Mouse (Mus musculus): ENCODE data around the gene Fbxl5. TPM values are rescaled to one million over a fixed set of nuclear protein-coding genes. Genes with fewer than 3 reads are reported as not detected.

Fbxl5 gene
- polyA plus RNA-seq, 1 experiment from 2014 or later: 72.5 TPM

DNA sequence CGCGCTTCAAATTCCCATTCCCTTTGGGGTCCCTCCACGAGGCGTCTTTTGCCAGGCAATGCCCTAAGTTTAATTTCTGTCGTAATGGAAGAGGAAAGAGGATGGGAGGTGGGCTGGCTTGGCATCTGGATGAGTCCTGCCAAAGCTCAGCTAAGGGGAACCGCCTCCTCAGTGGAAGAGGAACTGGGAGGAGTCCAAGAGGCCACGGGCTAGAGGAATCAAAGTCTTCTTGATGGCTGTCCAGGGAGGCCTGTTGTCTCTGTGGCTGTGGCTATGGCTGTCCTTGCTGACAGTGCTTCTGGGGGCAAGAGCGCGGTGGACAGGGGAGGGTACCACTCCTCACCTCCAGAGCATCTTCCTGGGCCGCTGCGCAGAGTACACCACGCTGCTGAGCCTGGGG is 2.7 kb downstream of the Fbxl5 start, which contains the start of gene Bst1:
Gene Bst1 (plus strand): TSS at position 191 of the 400 bp plus-strand sequence.
- 41% methylated on average over 12 of the region's 12 CpGs for WGBS
- H3K4me2 ChIP-seq (ENCODE audit: low read depth, low read length): no peak within 1 kb of the TSS

GRCm38 (mm10) chr5:43815769-43816168 is 5.7 kb downstream of the Fbxl5 start:
- H3K27me3 ChIP-seq (ENCODE audit: control insufficient read depth, insufficient read depth, low read depth, low read length): no peaks in the 10 kb centered on the region
- WGBS: 37% methylated on average over 1 of the region's 1 CpGs
- H3K4me2 ChIP-seq (ENCODE audit: low read depth, low read length): no peak overlapping the region
- H3K9ac ChIP-seq (ENCODE audit: low read length): no peak overlapping the region
- H3K27ac ChIP-seq (ENCODE audit: low read length): no peak overlapping the region
- H3K4me1 ChIP-seq (replicated peaks; ENCODE audit: control insufficient read depth, insufficient read depth, low read length): peaks cover 5% of the 10 kb centered on the region; the same call in 1 of the 2 replicates
- H3K4me3 ChIP-seq (ENCODE audit: low read length): no peak overlapping the region
- H3K9me3 ChIP-seq (ENCODE audit: control insufficient read depth, low read length): no peaks in the 10 kb centered on the region
- no peak for ATAC-seq (ENCODE audit: low read depth)
- H3K36me3 ChIP-seq (ENCODE audit: control insufficient read depth, insufficient read depth, low read length): no peaks in the 10 kb centered on the region

More for the DNA sequence above, 2.7 kb downstream of the Fbxl5 start, which contains the start of gene Bst1:
- H3K4me1 ChIP-seq (replicated peaks; ENCODE audit: control insufficient read depth, insufficient read depth, low read length): peaks cover 5% of the 10 kb centered on the region; the same call in 1 of the 2 replicates
- H3K9me3 ChIP-seq (ENCODE audit: control insufficient read depth, low read length): no peaks in the 10 kb centered on the region
- H3K36me3 ChIP-seq (ENCODE audit: control insufficient read depth, insufficient read depth, low read length): no peaks in the 10 kb centered on the region
- no peak within 1 kb of the TSS for H3K4me3 ChIP-seq (ENCODE audit: low read length)
- no peak within 1 kb of the TSS for H3K27ac ChIP-seq (ENCODE audit: low read length)
- ATAC-seq (ENCODE audit: low read depth): no peak
- H3K27me3 ChIP-seq (ENCODE audit: control insufficient read depth, insufficient read depth, low read depth, low read length): no peaks in the 10 kb centered on the region
- no peak within 1 kb of the TSS for H3K9ac ChIP-seq (ENCODE audit: low read length)

- no peak overlapping the region for H3K4me2 ChIP-seq (ENCODE audit: low read depth, low read length)
- no peaks in the 10 kb centered on the region for H3K36me3 ChIP-seq (ENCODE audit: control insufficient read depth, insufficient read depth, low read length)
- H3K9me3 ChIP-seq (ENCODE audit: control insufficient read depth, low read length): no peaks in the 10 kb centered on the region
- H3K9ac ChIP-seq (ENCODE audit: low read length): no peak overlapping the region
- 83% methylated on average over 2 of the region's 2 CpGs for WGBS
- peaks cover 5% of the 10 kb centered on the region; the same call in 1 of the 2 replicates for H3K4me1 ChIP-seq (replicated peaks; ENCODE audit: control insufficient read depth, insufficient read depth, low read length)
- H3K27ac ChIP-seq (ENCODE audit: low read length): no peak overlapping the region
- no peak for ATAC-seq (ENCODE audit: low read depth)
- H3K27me3 ChIP-seq (ENCODE audit: control insufficient read depth, insufficient read depth, low read depth, low read length): no peaks in the 10 kb centered on the region
- no peak overlapping the region for H3K4me3 ChIP-seq (ENCODE audit: low read length)
Measured at GRCm38 (mm10) chr5:43814536-43814935, 6.9 kb downstream of the Fbxl5 start.

DNA sequence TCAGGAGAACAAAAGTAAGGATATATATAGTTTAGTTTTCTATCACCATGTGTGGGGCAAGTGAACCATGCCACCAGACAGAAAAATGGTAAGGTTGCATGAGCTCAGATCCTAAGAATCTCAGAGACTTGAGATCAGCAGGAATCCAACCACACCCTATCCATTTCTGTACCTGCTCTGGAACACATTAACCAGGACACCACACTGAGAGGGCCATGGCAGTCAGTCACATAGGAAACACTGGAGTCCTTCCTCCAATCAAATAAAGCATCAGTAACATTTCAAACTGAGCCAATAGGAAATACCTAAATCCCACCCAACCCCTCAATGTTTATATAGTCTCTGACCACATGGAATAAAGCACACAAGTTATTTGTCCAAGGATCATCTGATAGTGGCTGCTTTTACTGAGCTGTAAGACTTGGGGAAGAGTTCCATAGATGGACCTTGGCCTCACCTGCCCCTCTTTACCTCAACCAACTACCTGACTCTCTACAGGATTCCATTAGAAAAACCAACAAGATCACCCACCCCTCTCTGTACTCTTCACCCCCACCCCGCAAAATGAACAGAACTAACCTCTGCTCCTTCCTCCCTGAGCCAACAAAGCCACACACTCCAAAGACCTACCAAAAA is 10.9 kb downstream of the Fbxl5 start:
- Histone ChIP-seq H3K9me3 (ENCODE audit: control insufficient read depth, low read length) (no peaks in the 10 kb centered on the region), H3K4me1 (replicated peaks; ENCODE audit: control insufficient read depth, insufficient read depth, low read length) (peaks cover 3% of the 10 kb centered on the region), H3K27me3 (ENCODE audit: control insufficient read depth, insufficient read depth, low read depth, low read length) (no peaks in the 10 kb centered on the region), H3K4me3 (ENCODE audit: low read length) (no peak overlapping the region), H3K4me2 (ENCODE audit: low read depth, low read length) (no peak overlapping the region), H3K9ac (ENCODE audit: low read length) (no peak overlapping the region), H3K36me3 (ENCODE audit: control insufficient read depth, insufficient read depth, low read length) (no peaks in the 10 kb centered on the region), H3K27ac (ENCODE audit: low read length) (no peak overlapping the region)
- ATAC-seq (ENCODE audit: low read depth): no peak
- WGBS: 48% methylated on average over 1 of the region's 1 CpGs

DNA sequence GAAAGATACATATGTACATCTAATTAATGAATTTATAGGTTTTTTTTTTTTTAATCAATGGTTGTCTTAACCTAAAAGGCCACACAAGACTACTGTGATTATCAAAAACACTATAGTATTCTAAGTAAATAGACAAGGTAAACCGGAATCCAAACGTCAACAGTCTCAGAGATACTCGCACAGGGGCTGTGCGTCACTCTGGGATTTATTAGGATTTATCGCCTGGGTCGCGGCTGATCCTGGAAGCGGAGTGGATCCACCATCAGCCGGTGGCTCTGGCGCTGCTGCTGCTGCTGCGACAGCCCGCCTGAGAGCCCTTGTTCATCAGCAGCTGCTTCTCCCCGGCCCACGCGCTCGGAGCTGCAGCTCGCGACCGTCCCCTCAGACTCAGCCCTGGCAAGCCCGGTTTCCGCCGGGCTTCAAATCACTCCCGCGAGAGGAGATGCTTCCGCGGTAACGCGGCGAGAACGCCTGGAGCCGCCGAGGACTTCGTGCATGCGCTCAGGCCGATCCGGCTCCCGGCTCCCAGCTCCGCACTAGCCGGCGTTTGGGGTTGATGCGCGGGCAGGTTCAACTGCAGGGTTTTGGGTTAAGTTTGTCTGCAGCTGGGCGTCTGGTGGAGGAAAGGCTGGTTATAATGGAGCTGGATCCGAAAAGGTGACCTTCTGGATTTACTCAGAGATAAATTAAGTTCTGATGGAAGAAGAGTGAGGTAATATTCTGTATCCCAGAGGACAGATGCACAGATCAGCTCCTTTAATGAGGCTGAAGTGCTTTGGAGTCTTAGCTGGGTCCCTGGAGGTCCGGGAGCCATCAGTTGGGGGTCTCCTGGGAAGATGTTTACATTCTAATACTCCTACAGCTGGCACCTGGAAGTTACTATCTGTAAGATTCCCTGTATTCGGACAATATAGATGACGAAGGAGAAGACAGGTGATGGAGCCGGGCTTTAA is 13.4 kb downstream of the Fbxl5 start:
- 4% methylated on average over 48 of the region's 48 CpGs for WGBS

DNA sequence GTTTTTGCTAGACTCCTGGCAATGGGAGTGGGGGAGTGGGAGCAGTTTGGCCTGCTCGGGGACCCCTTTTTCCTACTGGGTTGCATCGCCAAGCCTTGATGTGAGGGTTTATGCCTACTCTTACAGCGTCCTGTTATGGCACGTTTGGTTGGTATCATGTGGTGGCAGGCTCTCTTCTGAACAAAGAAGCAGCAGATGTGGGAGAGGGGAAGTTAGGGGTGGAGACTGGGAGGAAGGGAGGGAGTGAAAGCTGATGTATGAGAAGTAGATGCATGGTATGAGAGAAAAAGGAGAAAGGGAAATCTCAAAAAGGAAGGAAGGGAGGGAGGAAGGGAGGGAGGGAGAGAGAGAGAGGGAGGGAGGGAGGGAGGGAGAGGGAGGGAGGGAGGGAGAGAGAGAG is 14.5 kb downstream of the Fbxl5 start:
- Histone ChIP-seq H3K9me3 (ENCODE audit: control insufficient read depth, low read length) (no peaks in the 10 kb centered on the region), H3K27ac (ENCODE audit: low read length) (no peak overlapping the region), H3K4me1 (replicated peaks; ENCODE audit: control insufficient read depth, insufficient read depth, low read length) (peaks cover 3% of the 10 kb centered on the region), H3K27me3 (ENCODE audit: control insufficient read depth, insufficient read depth, low read depth, low read length) (no peaks in the 10 kb centered on the region), H3K9ac (ENCODE audit: low read length) (no peak overlapping the region), H3K4me3 (ENCODE audit: low read length) (no peak overlapping the region), H3K36me3 (ENCODE audit: control insufficient read depth, insufficient read depth, low read length) (no peaks in the 10 kb centered on the region), H3K4me2 (ENCODE audit: low read depth, low read length) (no peak overlapping the region)
- 82% methylated on average over 4 of the region's 4 CpGs for WGBS
- ATAC-seq (ENCODE audit: low read depth): no peak

More for the DNA sequence above, 13.4 kb downstream of the Fbxl5 start:
- peak overlapping the region; percentile 88 for H3K9ac ChIP-seq (ENCODE audit: low read length)
- ATAC-seq (ENCODE audit: low read depth): peak; percentile 96
- no peaks in the 10 kb centered on the region for H3K27me3 ChIP-seq (ENCODE audit: control insufficient read depth, insufficient read depth, low read depth, low read length)
- H3K4me2 ChIP-seq (ENCODE audit: low read depth, low read length): peak overlapping the region; percentile 87
- peaks cover 3% of the 10 kb centered on the region for H3K4me1 ChIP-seq (replicated peaks; ENCODE audit: control insufficient read depth, insufficient read depth, low read length)
- H3K4me3 ChIP-seq (ENCODE audit: low read length): peak overlapping the region; percentile 59
- no peaks in the 10 kb centered on the region for H3K9me3 ChIP-seq (ENCODE audit: control insufficient read depth, low read length)
- peak overlapping the region; percentile 71 for H3K27ac ChIP-seq (ENCODE audit: low read length)
- H3K36me3 ChIP-seq (ENCODE audit: control insufficient read depth, insufficient read depth, low read length): no peaks in the 10 kb centered on the region

DNA sequence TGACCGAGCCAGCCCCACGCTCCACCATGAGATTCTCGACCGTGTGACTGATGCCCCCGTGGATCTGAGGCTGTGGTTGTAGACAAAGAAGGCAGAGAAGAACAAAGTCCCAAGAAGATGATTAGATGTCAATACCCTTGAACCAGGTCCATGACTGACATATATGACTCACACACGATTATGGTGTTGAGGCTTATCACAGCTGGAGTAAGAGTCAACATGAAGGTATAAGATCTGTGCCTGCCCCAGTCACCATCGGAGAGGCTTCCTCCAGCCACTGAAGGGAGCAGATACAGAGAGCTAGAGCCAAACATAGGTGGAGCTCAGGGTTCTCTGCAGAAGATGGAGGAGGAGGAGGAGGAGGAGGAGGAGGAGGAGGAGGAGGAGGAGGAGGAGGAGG is 15.1 kb downstream of the Fbxl5 start:
- no peak for ATAC-seq (ENCODE audit: low read depth)
- no peak overlapping the region for H3K4me3 ChIP-seq (ENCODE audit: low read length)
- no peak overlapping the region for H3K9ac ChIP-seq (ENCODE audit: low read length)
- H3K36me3 ChIP-seq (ENCODE audit: control insufficient read depth, insufficient read depth, low read length): no peaks in the 10 kb centered on the region
- no peaks in the 10 kb centered on the region for H3K9me3 ChIP-seq (ENCODE audit: control insufficient read depth, low read length)
- peaks cover 3% of the 10 kb centered on the region for H3K4me1 ChIP-seq (replicated peaks; ENCODE audit: control insufficient read depth, insufficient read depth, low read length)
- no peaks in the 10 kb centered on the region for H3K27me3 ChIP-seq (ENCODE audit: control insufficient read depth, insufficient read depth, low read depth, low read length)
- no peak overlapping the region for H3K27ac ChIP-seq (ENCODE audit: low read length)
- H3K4me2 ChIP-seq (ENCODE audit: low read depth, low read length): no peak overlapping the region
- 87% methylated on average over 7 of the region's 7 CpGs for WGBS

DNA sequence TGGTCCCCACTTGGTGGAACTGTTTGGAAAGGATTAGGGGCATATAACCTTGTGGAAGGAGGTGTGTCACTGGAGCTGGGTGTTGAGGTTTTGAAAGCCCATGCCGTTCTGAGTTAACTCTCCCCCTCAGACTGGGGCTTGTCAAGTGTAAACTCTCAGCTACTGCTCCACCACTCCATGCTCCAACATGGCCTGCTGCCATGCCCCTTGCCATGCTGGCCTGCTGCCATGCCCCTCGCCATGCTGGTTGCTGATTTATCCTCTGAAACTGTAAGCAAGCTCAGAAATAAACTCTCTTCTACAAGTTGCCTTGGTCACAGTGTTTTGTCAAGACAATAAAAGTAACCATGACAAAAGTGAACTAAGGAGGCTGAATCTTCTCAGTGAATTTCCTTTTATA is 16.0 kb downstream of the Fbxl5 start:
- no peak overlapping the region for H3K4me2 ChIP-seq (ENCODE audit: low read depth, low read length)
- H3K9me3 ChIP-seq (ENCODE audit: control insufficient read depth, low read length): no peaks in the 10 kb centered on the region
- H3K27me3 ChIP-seq (ENCODE audit: control insufficient read depth, insufficient read depth, low read depth, low read length): no peaks in the 10 kb centered on the region
- H3K4me1 ChIP-seq (replicated peaks; ENCODE audit: control insufficient read depth, insufficient read depth, low read length): peaks cover 3% of the 10 kb centered on the region
- no peaks in the 10 kb centered on the region for H3K36me3 ChIP-seq (ENCODE audit: control insufficient read depth, insufficient read depth, low read length)
- WGBS: 59% methylated on average over 2 of the region's 2 CpGs
- ATAC-seq (ENCODE audit: low read depth): no peak
- H3K4me3 ChIP-seq (ENCODE audit: low read length): no peak overlapping the region
- H3K9ac ChIP-seq (ENCODE audit: low read length): no peak overlapping the region
- H3K27ac ChIP-seq (ENCODE audit: low read length): no peak overlapping the region

GRCm38 (mm10) chr5:43801798-43802197 is 19.6 kb downstream of the Fbxl5 start:
- Histone ChIP-seq H3K36me3 (ENCODE audit: control insufficient read depth, insufficient read depth, low read length) (no peaks in the 10 kb centered on the region), H3K4me2 (ENCODE audit: low read depth, low read length) (no peak overlapping the region), H3K9me3 (ENCODE audit: control insufficient read depth, low read length) (no peaks in the 10 kb centered on the region), H3K4me1 (replicated peaks; ENCODE audit: control insufficient read depth, insufficient read depth, low read length) (no peaks in the 10 kb centered on the region; the same call in 1 of the 2 replicates), H3K27me3 (ENCODE audit: control insufficient read depth, insufficient read depth, low read depth, low read length) (no peaks in the 10 kb centered on the region), H3K9ac (ENCODE audit: low read length) (no peak overlapping the region), H3K4me3 (ENCODE audit: low read length) (no peak overlapping the region), H3K27ac (ENCODE audit: low read length) (no peak overlapping the region)
- 61% methylated on average over 4 of the region's 4 CpGs for WGBS
- peak; percentile 62; the same call in 1 of the 2 replicates for ATAC-seq (ENCODE audit: low read depth)
